Mouse (Mus musculus) A20 (cell line): ENCODE measurements around the gene Pou2f1.

Experiments used
- DNase-seq: peaks from one replicate; pipeline ENCODE4 v3.0.0-alpha.2; 2011; ENCODE audit warnings: low read depth, low spot score

Pou2f1 gene

DNA sequence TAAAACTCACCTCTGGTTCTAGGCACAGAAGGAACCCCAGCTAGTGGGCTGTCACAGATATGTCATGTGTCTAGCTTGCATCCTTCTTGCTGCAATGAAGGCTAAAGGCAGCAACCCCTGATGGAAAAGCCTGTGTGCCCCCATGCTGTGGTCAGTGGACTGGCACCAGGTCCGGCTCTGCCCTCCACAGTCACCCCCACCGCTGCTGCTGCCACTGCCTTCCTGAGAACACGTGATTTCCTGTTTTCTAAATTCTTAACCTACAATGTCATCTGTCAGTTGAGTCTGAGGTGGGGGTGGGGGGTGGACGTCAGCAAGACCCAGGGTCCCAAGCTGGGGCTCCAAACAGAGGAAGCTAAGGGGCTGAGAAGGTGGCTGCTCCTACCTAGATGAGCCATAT, 153.6 kb downstream of the Pou2f1 start:
- DNase-seq = peak; percentile 33

DNA sequence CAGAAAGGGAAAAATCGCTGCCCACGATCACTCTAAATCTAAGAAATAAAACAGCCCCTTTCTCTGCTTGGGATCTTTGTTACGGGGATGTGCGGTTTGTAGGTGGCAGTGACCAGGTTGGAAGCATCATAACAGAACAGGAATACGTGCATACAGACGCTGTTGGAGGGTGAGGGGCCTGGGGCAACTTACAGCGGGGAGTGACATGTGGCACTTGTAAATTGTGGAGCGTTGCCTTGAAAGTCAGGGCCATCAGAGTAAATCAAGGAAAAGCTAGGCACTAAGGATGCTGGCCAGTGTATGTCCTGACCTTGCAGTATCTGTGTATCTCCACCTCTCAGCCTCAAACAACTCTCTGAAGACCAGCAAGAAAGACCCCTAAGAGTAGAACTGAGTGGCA, 154.1 kb downstream of the Pou2f1 start:
- DNase-seq = no peak

DNA sequence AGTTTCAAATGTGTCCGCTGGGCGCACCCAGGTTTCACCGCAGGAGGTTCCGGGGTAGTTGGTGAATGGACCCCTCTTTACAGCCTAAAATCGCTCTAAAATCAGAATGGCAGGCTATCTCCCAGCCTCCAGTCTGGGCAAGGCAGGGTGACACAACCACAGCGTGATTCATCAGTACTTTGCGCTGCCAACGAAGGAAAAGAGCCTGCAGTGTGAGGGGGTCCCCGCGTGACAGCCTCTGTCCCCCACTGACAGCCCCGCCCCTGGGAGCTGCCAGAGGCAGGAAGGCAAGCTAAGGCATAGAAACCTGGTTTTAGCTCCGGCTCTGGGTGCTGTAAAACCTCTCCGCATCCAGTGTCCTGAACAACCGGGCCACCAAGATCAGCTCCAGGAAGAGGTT, 157.1 kb downstream of the Pou2f1 start:
- no peak for DNase-seq

DNA sequence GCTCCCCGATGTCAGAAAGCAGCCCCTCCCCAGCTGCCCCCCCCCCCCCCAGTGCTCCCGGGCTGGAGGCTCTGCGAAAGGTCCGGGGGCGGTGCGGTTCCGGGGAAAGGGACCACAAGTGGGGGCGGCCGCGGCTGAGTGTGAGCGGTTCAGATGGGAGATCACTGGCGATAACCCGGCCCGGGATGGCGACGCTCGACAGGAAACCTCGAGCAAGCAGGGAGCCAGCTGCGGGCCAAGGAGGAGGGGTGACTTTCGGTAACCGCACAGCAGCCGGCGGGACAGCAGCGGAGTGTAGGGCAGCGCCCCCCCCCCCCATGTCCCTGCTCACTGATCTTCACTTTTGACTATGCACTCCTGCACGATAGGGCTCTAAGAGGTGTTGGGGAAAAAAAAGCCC, 157.5 kb downstream of the Pou2f1 start:
- DNase-seq = peak; percentile 61

DNA sequence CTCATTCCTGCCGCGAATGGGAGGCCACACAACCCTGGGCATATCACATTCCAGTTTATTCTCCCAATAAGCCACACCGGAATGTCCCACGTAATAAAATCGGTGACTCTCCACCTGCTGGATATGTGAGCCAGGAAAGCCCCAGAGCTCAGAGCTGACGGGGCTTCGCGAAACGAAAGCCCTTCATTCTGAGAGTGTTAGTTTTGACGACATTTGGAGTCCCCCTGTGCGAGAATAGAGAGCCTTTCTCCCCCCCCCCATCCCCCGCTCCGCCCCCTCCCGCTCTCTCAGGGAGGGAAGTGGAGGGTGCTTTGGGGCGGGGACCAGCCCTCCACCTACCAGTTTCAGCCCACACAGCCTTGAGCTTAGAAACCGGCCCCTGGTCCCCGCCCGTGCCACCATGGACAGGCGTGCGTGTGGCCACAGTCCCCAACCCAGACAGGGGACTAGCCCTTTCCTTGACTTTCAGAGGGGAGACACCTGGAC, 158.0 kb downstream of the Pou2f1 start:
- DNase-seq = peak; percentile 58

DNA sequence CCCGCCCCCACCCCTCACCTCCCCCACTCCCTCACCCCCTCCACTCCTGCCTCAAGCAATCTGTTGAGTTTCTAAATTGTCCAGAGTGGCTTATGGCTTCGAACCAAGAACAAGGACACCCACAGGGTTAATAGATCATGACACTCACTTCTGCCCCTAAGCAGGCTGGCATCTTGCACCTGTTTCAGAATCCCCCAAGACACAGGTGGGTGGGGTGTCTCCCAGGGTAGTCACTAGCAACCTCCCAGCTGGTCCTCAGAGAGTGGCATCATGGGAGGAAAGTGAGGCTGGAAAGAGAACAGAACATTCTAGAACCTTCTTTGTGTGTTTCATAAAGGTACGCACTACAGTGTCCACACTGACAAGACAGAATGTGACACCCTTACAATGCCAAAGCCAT, 158.9 kb downstream of the Pou2f1 start:
- DNase-seq = peak; percentile 38

DNA sequence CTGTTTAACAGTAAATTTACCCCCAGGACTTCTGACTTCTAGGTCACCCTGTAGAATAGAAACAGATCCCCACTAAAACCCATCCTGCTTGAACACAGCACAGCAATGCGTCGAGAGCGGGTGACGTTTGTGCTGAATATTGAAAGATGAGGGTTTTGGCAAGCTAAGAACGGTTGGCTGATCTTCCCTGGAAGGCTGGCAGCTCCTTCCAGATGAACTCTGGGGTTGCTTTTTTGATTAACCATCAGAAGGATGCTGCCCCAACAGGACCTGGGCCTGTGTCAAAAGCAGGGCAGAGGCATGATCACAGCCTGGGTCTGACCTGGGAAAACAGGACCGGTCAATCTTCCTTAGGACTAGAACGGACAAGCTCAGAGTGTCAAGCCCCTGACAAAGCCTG, 160.3 kb downstream of the Pou2f1 start:
- DNase-seq = no peak

DNA sequence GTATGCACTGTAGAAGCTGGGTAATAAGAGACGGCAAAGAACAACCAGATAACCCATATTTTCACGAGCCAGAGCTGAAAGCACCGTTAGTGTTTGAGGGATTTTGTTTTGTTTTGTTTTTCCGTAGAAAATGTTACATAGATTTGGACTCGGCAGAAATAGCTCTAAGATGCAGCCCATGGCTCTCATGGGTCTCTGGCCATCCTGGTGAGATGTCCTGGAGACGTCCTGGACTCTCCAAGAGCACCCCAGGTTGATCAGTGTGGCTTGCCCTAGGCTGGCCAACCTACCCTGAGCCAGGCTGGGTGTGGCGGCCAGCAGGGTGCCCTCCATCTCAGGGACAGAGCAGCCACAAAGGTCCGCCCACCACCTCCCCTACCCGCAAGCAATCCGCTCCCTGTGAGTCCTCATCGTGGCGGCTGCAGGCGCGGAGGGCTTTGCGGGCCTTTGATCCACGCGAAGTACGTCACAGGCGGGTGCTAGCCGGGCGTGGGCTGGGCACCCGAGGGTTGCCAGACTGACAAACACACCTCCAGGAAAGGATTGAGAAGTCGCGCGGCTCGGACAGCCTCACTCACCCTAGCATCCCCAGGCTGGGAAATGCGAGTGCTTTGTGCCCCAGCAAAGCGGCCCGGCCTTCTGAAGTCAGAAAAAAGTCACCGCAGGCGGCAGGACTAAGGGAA, 161.8 kb downstream of the Pou2f1 start:
- no peak for DNase-seq

DNA sequence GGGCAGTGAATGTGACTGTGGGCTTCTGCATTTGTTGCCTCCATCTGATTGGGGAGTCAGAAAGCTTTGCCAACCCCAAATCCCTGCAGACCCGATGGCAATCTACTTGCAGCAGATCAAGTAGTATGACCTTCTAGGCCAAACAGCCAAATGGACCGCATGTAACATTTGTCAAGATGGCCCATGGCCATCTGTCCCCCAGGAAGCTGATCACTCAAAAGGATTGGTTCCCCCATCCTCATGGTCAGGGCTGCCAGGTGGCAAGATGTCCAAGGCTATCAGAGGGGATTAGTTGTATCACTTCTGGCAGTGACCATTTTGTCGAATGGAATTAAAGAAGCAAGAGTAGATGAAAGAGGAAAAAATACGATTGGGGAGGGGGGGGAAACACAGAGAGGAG, 163.3 kb downstream of the Pou2f1 start:
- no peak for DNase-seq

DNA sequence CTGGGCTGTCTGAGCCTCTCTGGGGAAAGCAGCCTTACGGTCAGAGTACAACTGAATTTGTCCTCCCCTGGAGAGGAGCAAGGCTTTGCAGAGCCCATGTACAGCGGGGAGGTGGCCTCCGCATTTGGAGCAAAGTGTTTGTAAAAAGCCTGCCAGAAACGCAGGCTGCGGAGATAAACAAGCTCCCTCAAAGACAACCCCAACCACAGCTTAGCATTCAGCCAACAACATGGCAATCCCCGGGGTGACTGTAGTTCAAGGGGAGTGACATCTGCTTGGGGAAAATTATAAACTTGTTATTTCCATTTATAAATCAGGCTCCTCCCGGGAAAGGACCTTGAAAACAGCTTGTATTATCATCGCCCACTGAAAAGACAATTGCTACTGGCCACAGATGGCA, 164.9 kb downstream of the Pou2f1 start:
- DNase-seq = no peak

DNA sequence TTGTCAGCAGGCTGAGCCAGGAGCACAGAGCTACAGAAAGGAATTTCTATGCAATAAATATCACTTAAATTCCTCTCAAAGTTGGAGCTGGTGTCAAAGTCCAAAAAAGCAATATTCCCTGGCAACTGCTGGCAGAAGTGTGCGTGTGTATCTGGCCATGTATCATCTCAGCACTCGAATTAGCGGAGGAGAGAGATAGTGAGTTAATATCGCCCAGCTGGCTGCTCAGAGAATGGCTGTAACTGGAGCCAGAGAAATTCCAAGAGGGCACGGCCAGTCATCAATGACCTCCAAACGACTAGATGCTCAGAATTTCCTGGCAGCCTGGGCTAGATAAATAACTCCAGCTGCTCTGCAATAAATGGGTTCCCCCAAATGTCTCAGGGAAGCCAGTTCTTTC, 166.0 kb downstream of the Pou2f1 start:
- no peak for DNase-seq

DNA sequence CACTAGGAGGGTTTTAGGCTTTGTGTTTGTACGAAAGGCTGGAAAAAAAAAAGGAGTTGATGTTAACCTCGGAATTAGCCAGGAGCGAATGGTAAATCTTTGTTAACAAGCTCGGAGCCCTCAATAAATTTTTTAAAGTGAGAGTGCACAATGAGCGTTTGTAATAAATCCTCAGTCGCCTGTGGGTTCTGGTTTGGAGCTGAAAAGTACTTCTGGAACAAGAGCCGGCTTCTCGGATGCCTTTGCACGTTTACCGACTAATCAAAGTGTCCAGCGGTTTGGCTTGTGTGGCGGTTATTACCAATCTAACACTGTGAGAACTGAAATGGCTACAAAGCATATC, 167.9 kb downstream of the Pou2f1 start:
- DNase-seq = no peak

DNA sequence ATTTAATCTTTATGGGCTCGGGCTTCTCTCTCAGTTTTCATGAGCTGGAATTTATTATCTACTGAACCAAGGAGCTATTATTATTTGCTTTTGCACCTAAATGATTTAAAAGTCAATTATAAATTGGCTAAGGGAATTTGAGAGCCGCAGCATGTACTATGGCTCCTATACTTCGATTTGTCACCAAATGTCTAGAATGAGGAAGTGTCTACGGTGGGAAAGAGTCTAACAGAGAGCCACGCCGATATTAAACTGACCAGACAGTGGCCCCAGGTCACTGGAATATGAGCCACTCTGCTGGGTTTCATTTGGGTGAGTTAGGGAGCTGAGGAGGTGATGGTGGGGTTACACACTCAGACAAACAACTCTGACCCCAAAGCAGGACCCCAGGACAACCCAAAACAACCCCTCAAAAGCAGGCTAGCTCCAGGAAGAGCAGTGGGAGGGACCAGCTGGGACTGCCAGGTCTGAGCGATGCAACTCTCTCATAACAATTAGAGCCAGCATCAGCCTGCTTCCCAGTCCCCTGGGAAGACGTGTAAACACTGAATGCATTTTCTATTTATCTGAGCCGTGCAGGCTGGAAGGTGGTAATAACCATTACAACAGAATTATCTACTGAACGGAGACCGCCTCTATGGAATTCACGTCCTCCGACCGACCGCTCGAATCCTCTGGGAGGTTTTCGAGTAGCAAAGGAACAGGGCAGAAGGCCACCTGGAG, 168.4 kb downstream of the Pou2f1 start:
- no peak for DNase-seq

DNA sequence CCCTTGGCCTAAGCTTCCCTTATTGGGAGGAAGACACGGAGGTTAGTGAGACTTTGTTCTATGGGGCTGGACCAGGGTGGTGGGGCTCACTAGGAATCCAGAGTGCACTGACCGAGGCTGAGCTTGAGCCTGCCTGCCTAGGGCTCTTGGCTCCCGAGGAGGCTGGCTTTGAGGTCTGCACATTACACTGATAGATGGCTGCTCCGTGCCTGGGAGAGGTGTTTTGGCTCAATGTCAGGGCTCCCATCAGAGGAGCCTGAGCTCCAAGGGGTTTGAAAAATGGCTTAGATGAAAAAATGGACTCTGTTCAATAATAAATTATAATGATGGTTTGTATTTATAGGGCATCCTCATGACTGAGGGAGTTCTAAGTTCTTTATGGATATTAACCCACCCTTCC, 169.2 kb downstream of the Pou2f1 start:
- DNase-seq = no peak

DNA sequence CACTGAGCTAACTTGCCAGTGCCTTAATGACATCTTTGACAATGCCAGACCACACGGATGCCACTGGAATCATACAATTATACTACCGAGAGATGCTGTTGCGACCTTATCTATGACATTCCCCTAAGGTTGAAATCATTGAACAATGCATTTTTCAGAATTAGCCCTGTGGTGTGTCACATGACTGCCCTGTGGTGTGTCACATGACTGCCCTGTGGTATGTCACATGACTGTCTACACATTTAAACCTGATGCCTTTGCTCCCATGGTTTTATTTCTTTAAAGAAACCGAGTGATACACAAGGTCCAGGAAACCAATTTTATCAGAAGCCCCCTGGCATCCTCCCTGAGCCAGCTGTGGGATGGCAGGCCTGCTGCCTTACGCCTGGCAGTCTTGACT, 172.6 kb downstream of the Pou2f1 start:
- DNase-seq = no peak

DNA sequence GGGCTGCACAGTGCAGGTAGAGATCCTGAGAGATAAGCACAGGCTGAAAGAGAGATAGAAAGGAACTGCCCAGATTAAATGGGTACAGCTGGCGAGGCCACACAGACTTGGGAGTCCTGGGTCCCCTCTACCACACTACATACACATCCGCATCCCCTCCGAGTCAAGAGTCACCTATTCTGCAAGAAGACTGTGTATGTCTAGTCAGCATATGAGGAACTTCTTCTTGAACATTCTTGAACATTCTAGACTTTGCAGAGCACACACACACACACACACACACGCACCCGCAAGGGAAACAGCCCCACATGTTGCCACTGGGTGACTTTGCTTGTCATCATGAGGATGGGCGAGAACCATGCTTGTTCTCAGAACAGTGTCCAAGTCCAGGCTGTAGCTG, 173.9 kb downstream of the Pou2f1 start:
- DNase-seq = no peak

DNA sequence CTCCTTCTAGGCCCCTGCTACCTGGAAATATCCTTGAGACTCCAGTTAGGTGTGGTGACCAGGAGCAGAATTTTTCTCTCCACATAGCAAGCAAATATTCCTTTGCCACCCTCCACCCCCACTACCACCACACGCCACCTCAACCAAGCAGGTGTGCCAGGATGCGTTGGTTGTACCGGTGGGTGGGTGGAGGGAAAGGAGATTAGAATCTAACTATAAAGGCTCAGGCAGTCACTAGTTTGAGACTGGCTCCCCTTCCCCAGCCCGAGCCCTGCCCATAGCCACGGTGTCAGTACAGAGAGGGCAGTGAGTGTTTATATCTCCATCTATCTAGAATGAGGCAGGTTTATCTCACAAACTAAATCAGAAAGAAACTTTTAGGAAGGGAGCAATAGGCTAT, 174.3 kb downstream of the Pou2f1 start:
- DNase-seq = no peak

DNA sequence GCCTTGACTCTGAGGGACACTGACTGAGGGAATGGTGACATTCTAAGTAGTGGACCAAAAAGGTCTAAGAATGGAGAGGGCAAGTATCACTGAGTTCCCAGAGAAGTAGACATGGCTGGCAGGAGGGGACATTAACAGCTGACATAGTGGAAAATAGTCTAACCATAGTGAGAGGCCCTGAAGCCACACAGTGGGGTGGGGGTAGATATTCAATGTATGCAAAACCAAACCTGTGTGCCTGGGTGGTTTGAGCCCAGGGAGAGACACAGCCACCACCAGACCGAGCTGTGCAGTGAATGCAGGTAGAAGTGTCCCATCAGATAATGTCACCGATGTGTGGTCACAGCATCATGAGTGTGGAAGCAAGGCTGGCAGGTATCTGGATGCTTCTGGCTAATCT, 180.4 kb downstream of the Pou2f1 start:
- no peak for DNase-seq

DNA sequence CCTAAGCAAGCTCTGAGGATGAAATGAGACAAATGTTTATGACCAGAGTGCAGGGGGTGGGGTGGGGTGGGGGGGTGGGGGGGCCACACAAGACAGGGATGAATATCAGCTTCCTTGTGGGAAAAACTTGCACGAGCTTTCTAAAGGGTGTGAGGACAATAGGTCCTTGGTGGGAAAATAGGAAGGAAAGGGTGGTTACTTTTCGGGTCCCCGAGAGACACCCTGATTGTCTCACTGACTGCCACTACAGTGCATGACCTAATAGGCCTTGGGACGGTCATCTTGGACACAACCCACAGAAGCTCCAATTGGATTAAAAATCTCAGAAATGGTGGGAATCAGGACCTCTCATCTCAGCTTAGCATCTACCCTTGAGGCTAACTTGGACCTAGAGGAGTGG, 183.3 kb downstream of the Pou2f1 start:
- no peak for DNase-seq

DNA sequence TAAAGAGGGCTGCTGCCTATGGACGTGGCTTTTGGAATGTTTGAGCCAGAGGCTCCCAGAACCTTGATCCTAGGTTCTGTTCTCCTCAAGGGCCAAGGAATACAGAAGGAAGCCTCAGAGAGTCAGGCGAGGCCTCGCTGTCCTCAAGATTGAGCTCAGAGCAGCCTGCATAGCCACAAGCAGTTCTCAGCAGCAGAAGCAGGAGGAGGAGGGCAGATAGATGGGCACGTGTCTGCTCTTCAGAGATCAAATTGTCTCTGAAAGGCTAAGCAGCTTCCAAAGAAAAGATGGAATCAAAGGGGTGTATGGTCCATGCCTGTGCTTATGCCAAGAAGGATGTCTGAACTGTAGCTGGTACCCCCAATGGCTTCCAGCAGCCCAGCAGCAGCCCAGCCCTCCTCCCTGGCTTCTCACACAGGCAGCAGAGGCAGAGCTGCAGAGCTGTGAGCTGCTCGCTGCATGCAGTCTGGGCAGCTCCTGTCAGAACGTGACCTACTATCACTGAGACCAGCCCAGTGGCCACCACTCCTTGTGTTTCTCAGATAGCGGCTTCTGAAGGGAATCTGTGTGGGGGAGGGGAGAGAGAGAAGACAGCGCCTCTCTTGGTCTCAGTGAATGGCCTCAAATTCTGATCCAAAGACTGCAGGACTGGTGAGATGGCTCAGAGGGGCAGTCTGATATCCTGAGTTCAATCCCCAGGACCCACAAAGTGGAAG, 184.2 kb downstream of the Pou2f1 start:
- DNase-seq = no peak

DNA sequence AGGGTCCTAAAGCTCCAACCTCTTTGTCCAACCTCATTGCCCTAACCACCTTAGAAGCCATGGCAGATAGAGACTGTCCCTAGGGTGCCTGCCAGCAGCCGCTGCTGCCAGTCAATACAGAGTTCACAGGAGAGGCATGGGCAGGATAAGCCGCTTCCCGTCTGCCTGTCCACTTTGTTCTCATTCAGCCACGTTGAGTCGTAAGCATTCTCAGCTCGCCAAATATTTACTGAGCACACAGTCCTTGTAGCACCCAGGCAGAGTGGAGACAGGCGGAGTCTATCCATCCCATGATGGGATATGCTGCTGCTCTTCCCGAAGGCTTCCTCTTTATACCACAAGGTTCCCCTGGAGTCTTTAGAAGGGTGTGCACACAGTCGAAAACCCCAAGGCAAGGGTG, 185.2 kb downstream of the Pou2f1 start:
- DNase-seq = no peak

DNA sequence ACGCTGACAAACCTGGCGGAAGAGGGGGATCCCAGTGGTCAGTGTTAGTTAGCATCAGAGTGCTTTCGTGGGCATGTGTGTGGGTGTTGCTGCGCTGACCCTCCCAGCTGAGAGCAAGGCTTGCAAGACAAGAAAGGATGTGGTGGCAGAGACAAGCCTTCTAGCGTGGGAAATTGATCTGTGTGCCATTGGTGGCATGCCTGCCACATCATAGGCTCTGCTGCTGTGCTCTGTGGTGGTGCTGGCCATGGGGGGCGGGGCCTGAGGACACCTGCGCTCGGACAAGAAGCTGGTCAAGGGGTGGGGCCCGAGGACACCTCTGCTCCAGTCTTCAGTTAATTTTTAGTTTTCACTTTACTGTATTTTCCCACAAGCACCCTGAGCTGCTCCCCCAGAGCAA, 186.1 kb downstream of the Pou2f1 start:
- no peak for DNase-seq
